Mouse (Mus musculus): ENCODE results near the gene 2310007B03Rik. TPM values are rescaled to one million over a fixed set of nuclear protein-coding genes. Genes with fewer than 3 reads are reported as not detected.

Gene 2310007B03Rik
- polyA plus RNA-seq, 1 experiment from 2014 or later = 0.19 TPM

- H3K27ac ChIP-seq (ENCODE audit: low read length) = no peak overlapping the region
- no peaks in the 10 kb centered on the region; the same call in 1 of the 2 replicates for H3K4me1 ChIP-seq (replicated peaks; ENCODE audit: control insufficient read depth, insufficient read depth, low read length)
- H3K4me3 ChIP-seq (replicated peaks; ENCODE audit: low read length) = no peak overlapping the region
- H3K27me3 ChIP-seq (replicated peaks; ENCODE audit: control insufficient read depth, insufficient read depth, low read length) = no peaks in the 10 kb centered on the region
- 53% methylated on average over 14 of the region's 14 CpGs for WGBS
- H3K9ac ChIP-seq (replicated peaks; ENCODE audit: low read depth, low read length) = no peak overlapping the region
- no peaks in the 10 kb centered on the region for H3K36me3 ChIP-seq (ENCODE audit: control insufficient read depth, insufficient read depth)
- H3K9me3 ChIP-seq (ENCODE audit: control insufficient read depth, low read length) = no peaks in the 10 kb centered on the region
- H3K4me2 ChIP-seq (ENCODE audit: low read length) = no peak overlapping the region
- peak; percentile 82 for ATAC-seq
Measured at GRCm38 (mm10) chr1:93184071-93184828, 23.5 kb upstream of the 2310007B03Rik start.

- no peaks in the 10 kb centered on the region for H3K36me3 ChIP-seq (ENCODE audit: control insufficient read depth, insufficient read depth)
- no peak overlapping the region for H3K27ac ChIP-seq (ENCODE audit: low read length)
- H3K9me3 ChIP-seq (ENCODE audit: control insufficient read depth, low read length) = no peaks in the 10 kb centered on the region
- H3K4me2 ChIP-seq (ENCODE audit: low read length) = no peak overlapping the region
- H3K4me1 ChIP-seq (replicated peaks; ENCODE audit: control insufficient read depth, insufficient read depth, low read length) = no peaks in the 10 kb centered on the region; the same call in 1 of the 2 replicates
- ATAC-seq = no peak
- H3K9ac ChIP-seq (replicated peaks; ENCODE audit: low read depth, low read length) = no peak overlapping the region
- H3K4me3 ChIP-seq (replicated peaks; ENCODE audit: low read length) = no peak overlapping the region
- H3K27me3 ChIP-seq (replicated peaks; ENCODE audit: control insufficient read depth, insufficient read depth, low read length) = no peaks in the 10 kb centered on the region
- WGBS = 87% methylated on average over 7 of the region's 7 CpGs
Measured at GRCm38 (mm10) chr1:93182281-93182680, 21.5 kb upstream of the 2310007B03Rik start.

- H3K27me3 ChIP-seq (replicated peaks; ENCODE audit: control insufficient read depth, insufficient read depth, low read length) = no peaks in the 10 kb centered on the region
- peak overlapping the region; percentile 90 for H3K4me2 ChIP-seq (ENCODE audit: low read length)
- peak overlapping the region; percentile 50 for H3K4me3 ChIP-seq (replicated peaks; ENCODE audit: low read length)
- peak; percentile 76 for ATAC-seq
- no peak overlapping the region for H3K27ac ChIP-seq (ENCODE audit: low read length)
- H3K9ac ChIP-seq (replicated peaks; ENCODE audit: low read depth, low read length) = peak overlapping the region; percentile 65
- WGBS = 5% methylated on average over 38 of the region's 44 CpGs
- peaks cover 13% of the 10 kb centered on the region for H3K4me1 ChIP-seq (replicated peaks; ENCODE audit: control insufficient read depth, insufficient read depth, low read length)
- no peaks in the 10 kb centered on the region for H3K36me3 ChIP-seq (ENCODE audit: control insufficient read depth, insufficient read depth)
- H3K9me3 ChIP-seq (ENCODE audit: control insufficient read depth, low read length) = no peaks in the 10 kb centered on the region
Measured at GRCm38 (mm10) chr1:93176525-93177332, 16.0 kb upstream of the 2310007B03Rik start.

GRCm38 (mm10) chr1:93175849-93176248, 15.1 kb upstream of the 2310007B03Rik start:
- Histone ChIP-seq H3K4me1 (replicated peaks; ENCODE audit: control insufficient read depth, insufficient read depth, low read length) (peaks cover 13% of the 10 kb centered on the region), H3K4me3 (replicated peaks; ENCODE audit: low read length) (no peak overlapping the region)
- no peak for ATAC-seq

GRCm38 (mm10) chr1:93174399-93174798, 13.7 kb upstream of the 2310007B03Rik start:
- WGBS = 0% methylated on average over 4 of the region's 4 CpGs
- Histone ChIP-seq H3K27ac (ENCODE audit: low read length) (no peak overlapping the region), H3K4me1 (replicated peaks; ENCODE audit: control insufficient read depth, insufficient read depth, low read length) (peaks cover 13% of the 10 kb centered on the region), H3K27me3 (replicated peaks; ENCODE audit: control insufficient read depth, insufficient read depth, low read length) (no peaks in the 10 kb centered on the region), H3K4me3 (replicated peaks; ENCODE audit: low read length) (no peak overlapping the region), H3K36me3 (ENCODE audit: control insufficient read depth, insufficient read depth) (no peaks in the 10 kb centered on the region), H3K9ac (replicated peaks; ENCODE audit: low read depth, low read length) (no peak overlapping the region), H3K4me2 (ENCODE audit: low read length) (no peak overlapping the region), H3K9me3 (ENCODE audit: control insufficient read depth, low read length) (no peaks in the 10 kb centered on the region)
- ATAC-seq = peak; percentile 72

More at GRCm38 (mm10) chr1:93175849-93176248, 15.1 kb upstream of the 2310007B03Rik start:
- Histone ChIP-seq H3K9ac (replicated peaks; ENCODE audit: low read depth, low read length) (no peak overlapping the region), H3K27ac (ENCODE audit: low read length) (no peak overlapping the region), H3K36me3 (ENCODE audit: control insufficient read depth, insufficient read depth) (no peaks in the 10 kb centered on the region), H3K27me3 (replicated peaks; ENCODE audit: control insufficient read depth, insufficient read depth, low read length) (no peaks in the 10 kb centered on the region), H3K9me3 (ENCODE audit: control insufficient read depth, low read length) (no peaks in the 10 kb centered on the region), H3K4me2 (ENCODE audit: low read length) (peak overlapping the region; percentile 90; the same call in 1 of the 2 replicates)
- 27% methylated on average over 6 of the region's 6 CpGs for WGBS

- 65% methylated on average over 4 of the region's 4 CpGs for WGBS
- no peak overlapping the region for H3K27ac ChIP-seq (ENCODE audit: low read length)
- ATAC-seq = no peak
- no peaks in the 10 kb centered on the region for H3K27me3 ChIP-seq (replicated peaks; ENCODE audit: control insufficient read depth, insufficient read depth, low read length)
- H3K9ac ChIP-seq (replicated peaks; ENCODE audit: low read depth, low read length) = no peak overlapping the region
- no peaks in the 10 kb centered on the region for H3K9me3 ChIP-seq (ENCODE audit: control insufficient read depth, low read length)
- H3K4me1 ChIP-seq (replicated peaks; ENCODE audit: control insufficient read depth, insufficient read depth, low read length) = peaks cover 13% of the 10 kb centered on the region
- no peak overlapping the region for H3K4me2 ChIP-seq (ENCODE audit: low read length)
- H3K4me3 ChIP-seq (replicated peaks; ENCODE audit: low read length) = no peak overlapping the region
- no peaks in the 10 kb centered on the region for H3K36me3 ChIP-seq (ENCODE audit: control insufficient read depth, insufficient read depth)
Measured at GRCm38 (mm10) chr1:93173665-93174064, 12.9 kb upstream of the 2310007B03Rik start.

- ATAC-seq = no peak
- Histone ChIP-seq H3K27me3 (replicated peaks; ENCODE audit: control insufficient read depth, insufficient read depth, low read length) (no peaks in the 10 kb centered on the region), H3K27ac (ENCODE audit: low read length) (no peak within 1 kb of the TSS), H3K4me2 (ENCODE audit: low read length) (no peak within 1 kb of the TSS), H3K36me3 (ENCODE audit: control insufficient read depth, insufficient read depth) (no peaks in the 10 kb centered on the region), H3K9ac (replicated peaks; ENCODE audit: low read depth, low read length) (no peak within 1 kb of the TSS), H3K9me3 (ENCODE audit: control insufficient read depth, low read length) (no peaks in the 10 kb centered on the region), H3K4me1 (replicated peaks; ENCODE audit: control insufficient read depth, insufficient read depth, low read length) (no peaks in the 10 kb centered on the region), H3K4me3 (replicated peaks; ENCODE audit: low read length) (no peak within 1 kb of the TSS)
- WGBS = 28% methylated on average over 10 of the region's 10 CpGs
Measured at GRCm38 (mm10) chr1:93168295-93168775, 7.6 kb upstream of the 2310007B03Rik start, which contains the start of gene Crocc2. Crocc2 (plus strand) TSS chr1:93168725.

GRCm38 (mm10) chr1:93166346-93167079, 5.8 kb upstream of the 2310007B03Rik start:
- H3K27ac ChIP-seq (ENCODE audit: low read length) = no peak overlapping the region
- H3K9me3 ChIP-seq (ENCODE audit: control insufficient read depth, low read length) = no peaks in the 10 kb centered on the region
- H3K4me3 ChIP-seq (replicated peaks; ENCODE audit: low read length) = no peak overlapping the region
- H3K27me3 ChIP-seq (replicated peaks; ENCODE audit: control insufficient read depth, insufficient read depth, low read length) = no peaks in the 10 kb centered on the region
- H3K9ac ChIP-seq (replicated peaks; ENCODE audit: low read depth, low read length) = no peak overlapping the region
- H3K36me3 ChIP-seq (ENCODE audit: control insufficient read depth, insufficient read depth) = no peaks in the 10 kb centered on the region
- no peak overlapping the region for H3K4me2 ChIP-seq (ENCODE audit: low read length)
- 90% methylated on average over 11 of the region's 11 CpGs for WGBS
- no peaks in the 10 kb centered on the region for H3K4me1 ChIP-seq (replicated peaks; ENCODE audit: control insufficient read depth, insufficient read depth, low read length)
- no peak for ATAC-seq

- Histone ChIP-seq H3K9ac (replicated peaks; ENCODE audit: low read depth, low read length) (no peak overlapping the region), H3K36me3 (ENCODE audit: control insufficient read depth, insufficient read depth) (no peaks in the 10 kb centered on the region), H3K27me3 (replicated peaks; ENCODE audit: control insufficient read depth, insufficient read depth, low read length) (no peaks in the 10 kb centered on the region), H3K4me3 (replicated peaks; ENCODE audit: low read length) (no peak overlapping the region), H3K27ac (ENCODE audit: low read length) (no peak overlapping the region), H3K4me2 (ENCODE audit: low read length) (no peak overlapping the region), H3K9me3 (ENCODE audit: control insufficient read depth, low read length) (no peaks in the 10 kb centered on the region), H3K4me1 (replicated peaks; ENCODE audit: control insufficient read depth, insufficient read depth, low read length) (no peaks in the 10 kb centered on the region)
- no peak for ATAC-seq
- WGBS = 87% methylated on average over 9 of the region's 9 CpGs
Measured at GRCm38 (mm10) chr1:93165447-93165846, 4.7 kb upstream of the 2310007B03Rik start.

Measured in forebrain, embryonic 16.5 days (tissue).